Mouse (Mus musculus): ENCODE results near the gene Mta2.
"Not testable (repeated sequence)": the region's sequence is repeated elsewhere in the genome, so short reads cannot be mapped to it uniquely, and the experiment has no call there.

The Mta2 gene

DNA sequence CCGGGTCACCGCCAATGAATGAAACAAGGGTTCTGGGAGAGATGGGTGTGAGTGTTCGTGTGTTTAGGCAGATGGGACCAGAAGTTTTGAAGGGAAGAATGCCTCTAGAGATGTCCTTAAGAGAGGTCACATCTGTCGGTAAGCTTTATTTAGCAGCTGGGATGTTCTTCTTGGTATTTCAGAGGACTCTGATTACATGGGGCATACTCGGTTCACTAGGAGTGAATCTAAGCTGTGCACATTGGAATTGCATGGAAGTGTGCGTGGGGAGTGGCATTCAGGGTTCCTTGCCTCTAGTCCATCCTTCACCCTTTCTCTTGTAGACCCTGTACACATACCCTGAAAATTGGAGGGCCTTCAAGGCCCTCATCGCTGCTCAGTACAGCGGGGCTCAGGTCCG lies 26.2 kb downstream of the Mta2 start:
- no peak for DNase-seq

DNA sequence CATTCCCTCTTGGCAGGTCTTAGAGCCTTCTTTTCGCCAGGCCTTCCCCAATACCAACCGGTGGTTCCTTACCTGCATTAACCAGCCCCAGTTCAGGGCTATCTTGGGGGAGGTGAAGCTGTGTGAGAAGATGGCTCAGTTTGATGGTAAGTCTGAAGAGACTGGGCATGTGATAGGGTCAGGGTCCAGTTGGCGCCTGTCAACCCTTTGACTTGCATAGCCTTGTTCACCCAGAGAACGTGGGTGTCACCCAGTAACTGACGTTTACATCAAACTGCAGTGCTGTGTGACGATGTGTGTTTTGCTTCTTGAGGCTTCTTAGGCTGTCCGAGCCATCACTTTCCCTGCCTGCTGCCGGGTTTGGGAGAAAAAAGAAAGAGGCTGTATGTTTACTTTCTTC lies 30.8 kb downstream of the Mta2 start:
- not testable (repeated sequence) for DNase-seq

DNA sequence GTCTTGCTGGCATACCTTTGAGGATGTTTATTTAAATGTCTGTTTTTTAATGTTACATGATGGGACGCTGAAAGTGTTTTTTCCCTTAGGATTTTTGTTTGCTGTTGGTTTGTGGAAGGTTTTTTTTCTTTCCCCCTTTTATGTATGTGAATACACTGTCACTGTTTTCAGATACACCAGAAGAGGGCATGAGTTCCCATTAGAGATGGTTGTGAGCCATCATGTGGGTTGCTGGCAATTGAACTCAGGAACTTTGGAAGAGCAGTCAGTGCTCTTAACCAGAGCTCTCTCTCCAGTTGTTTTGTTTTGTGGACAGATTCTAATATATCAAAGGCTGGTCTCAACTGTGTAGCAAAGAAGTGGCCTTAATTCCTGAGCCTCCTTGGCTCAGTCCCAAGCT lies 33.0 kb downstream of the Mta2 start:
- DNase-seq, result no peak

DNA sequence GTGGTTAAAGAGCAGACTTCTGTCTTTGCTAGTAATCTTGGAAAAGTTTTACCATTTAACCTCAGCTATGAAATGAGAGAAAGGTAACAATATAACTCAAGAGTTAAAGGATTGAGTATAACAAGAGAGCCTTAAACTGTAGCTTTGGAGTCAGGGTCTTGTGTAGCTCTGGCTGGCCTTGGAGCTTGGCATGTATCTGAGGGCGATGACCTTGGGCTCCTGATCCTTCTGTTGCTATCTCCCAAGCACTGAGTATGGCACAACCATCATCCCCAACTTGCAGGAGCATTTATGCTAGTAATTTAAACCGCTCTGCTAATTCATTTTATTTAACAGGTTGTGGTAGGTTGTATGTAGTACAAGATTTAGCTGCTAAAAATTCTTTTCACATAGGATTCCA lies 33.8 kb downstream of the Mta2 start:
- no peak for DNase-seq

DNA sequence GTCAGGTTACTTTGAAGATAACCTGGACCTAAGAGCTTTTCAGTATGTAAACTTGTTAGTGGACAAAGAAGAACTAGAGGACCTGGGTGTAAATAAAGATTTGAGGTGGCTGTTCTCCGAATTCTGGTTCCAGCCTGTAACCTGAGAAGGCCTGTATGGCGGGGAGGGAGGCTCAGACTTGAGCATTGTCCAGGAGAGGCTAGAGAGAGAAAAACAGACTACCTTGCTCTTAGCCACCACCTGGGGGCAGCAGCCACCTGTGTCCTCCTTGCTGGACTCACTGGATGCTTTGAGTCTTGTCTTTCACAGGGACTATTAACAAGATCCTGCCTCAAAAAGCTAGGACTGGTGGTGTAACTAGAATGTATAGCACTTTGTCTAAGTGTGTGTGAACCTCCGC lies 34.9 kb downstream of the Mta2 start:
- DNase-seq, result no peak

DNA sequence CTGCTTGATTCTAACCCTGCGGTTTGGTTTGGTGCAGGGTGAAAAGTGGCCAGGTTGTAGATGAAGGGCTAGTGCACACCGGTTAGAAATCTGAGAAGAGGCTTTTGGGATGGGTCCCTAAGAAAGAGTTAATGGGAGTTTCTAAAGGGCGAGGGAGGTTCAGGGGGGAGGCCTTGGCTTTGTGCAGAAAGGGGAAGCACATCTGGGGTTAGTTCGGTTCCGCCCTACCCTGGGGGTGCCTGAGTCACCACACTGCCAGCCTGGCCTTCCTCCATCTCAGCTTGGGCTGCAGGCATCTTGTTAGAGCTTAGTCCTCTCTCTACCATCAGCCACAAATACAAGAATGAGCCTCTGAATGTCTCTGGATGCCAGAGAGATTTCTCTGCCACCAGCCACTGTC lies 39.1 kb downstream of the Mta2 start:
- no peak for DNase-seq

DNA sequence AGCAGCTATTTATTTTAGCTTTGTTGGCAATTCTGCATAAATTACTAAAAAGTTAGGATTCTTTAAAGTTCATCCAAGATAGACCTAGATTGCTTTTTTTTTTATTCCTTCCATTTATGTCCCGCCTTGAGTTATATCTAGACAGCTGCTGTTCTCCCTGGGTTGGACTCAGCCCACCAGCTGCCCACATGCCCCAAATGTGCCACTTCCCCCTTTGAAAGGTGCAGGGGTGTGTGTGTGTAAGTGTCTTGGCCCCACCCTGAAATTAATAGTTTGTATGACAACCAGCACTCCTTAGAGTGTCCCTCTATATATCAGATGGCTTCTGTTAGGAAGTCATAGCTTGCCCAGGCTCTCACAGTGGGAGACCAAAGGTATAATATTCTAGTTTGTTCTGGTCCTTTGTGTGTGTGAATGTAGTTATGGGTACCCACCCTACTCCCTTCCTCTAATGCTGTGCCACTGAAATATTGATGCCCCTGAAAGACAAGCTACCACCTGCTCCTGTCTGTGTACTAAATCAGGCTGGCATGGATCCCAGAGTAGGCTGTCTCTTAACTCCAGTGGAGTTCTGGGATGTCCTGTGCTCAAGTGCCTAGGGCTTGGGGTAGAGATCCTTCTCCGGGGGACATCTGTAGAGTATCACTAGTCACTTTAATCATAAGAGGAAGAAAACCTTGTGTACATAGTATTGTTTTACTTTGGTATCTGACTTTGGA lies 39.9 kb downstream of the Mta2 start:
- DNase-seq, result peak; percentile 38

DNA sequence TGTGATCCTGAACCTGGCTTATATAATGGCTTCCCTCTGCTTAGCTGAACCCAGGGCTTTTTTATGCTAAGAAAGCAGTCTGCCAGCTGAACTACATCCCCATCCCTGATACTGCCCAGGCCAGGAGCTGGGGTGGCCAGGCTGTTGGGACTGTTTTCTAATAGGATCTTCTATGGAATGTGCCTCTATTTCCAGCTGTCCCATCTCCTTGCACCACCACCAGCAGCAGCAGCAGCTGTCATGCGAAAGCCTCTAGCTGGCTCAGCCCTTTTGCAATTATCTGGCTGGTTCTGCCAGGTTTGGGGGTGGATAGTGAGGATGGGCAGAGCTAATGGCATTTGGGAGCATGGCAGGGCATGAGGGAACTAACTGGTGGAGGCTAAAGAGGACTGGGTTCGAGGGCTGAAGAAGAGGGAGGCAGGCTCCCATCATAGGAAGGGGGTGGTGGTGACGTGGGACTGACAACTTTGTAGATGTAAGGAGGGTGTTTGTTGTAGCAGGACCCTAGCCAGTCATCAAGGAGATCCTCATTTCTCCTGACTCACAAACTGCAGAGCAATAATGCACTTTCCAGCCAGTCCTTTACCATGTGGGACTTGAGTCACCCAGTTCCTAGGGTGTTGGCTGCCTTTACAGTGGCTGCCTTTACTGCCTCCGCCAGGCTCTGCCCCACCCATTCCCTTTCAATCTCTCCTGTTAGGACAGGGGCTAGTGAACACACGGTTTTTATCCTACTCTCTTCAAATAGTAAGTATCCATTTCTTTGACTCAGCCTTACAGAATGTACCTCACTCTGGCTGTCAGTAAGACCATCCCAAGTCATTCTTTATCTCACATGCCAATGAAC lies 40.9 kb downstream of the Mta2 start:
- DNase-seq, result no peak

DNA sequence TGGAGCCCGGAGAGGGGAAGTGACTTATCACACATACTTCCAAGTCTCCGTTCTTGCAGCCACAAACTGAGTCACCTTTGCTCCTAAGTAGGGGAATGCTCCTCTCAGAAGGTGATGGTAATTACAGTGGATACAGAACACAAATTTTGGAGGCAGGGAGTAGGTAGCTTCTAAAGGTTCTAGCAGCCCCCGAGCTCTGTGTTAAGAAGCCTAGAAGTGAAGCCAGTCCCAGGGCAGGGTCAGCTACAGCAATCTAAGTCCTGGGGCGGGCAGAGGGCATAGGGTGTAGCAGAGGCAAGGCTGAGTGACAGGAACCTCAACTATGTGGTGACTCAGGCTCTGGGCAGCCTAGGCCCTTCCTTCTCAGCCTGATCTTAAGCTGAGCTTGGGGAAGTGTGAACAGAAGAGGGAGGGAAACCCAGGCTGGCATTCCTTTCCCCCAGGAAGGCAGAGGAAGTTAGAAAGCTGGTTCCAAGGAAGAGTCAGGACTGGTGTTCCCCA lies 41.5 kb downstream of the Mta2 start:
- no peak for DNase-seq

DNA sequence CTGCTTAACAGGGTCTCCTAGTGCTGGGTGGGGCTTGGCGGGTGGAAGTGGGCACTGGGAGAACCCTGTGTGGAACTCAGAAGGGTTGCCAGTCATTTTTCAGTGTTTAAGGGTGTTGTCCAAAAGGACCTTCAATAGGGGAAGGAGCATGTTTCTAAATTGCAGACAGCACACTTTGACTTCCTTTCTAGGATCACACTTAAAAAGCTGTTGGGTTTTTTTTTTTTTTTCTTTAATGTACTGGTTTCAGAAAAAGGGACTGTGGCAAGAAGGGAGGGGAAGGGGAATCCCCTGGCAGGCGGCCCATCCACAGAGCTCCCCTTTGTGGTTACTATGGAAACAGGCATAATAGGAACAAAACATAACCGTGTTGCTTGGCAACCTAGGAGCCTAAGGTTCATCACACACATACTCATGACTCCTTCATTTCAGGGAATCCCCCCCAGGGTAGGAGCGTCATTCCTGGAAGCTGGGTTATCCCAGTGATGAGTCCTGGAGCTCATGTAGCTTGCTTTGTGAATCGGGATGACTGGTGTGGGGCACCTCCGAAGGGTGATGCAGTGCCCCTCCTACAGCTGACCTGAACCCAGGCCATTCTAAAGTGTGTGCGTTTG lies 42.7 kb downstream of the Mta2 start:
- peak; percentile 37 for DNase-seq

DNA sequence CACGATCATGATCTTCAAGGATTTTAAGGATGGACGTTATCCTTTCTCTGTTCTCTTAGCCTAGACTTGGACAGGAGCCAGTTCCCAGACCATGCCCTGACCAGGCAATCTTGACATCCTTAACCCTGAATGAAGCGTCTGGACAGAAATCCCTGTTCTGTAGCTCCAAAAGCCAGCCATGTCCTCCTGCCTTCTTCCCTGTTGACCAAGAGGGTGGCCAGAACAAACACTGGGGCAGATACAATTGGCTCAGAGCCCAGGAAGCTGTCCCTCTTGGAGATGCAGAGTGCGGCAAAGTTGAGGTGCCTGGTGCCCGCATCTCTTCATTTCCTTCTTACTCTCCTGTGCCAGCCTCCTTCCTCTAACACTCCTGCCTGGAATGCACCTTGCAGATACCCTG lies 44.2 kb downstream of the Mta2 start:
- no peak for DNase-seq

DNA sequence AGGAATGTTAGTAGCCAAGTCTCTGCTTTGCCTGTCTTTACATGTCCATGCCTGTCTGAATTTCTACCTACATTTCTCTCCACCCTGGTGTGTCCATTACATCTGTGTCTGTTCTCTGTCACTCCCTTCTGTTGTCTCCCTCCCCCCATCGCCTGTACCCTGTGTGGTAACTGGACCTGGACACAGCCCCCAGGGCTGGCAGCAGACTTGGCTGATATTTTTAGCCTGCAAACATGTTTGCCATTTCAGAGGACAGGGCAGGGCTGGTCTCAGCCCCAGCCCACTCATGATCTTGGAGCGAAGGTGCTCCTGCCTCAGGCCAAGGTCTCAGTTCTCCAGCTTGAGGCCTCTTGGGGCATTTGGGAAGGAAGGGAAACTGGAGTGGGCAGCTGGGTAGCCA lies 46.1 kb downstream of the Mta2 start:
- DNase-seq, result no peak

DNA sequence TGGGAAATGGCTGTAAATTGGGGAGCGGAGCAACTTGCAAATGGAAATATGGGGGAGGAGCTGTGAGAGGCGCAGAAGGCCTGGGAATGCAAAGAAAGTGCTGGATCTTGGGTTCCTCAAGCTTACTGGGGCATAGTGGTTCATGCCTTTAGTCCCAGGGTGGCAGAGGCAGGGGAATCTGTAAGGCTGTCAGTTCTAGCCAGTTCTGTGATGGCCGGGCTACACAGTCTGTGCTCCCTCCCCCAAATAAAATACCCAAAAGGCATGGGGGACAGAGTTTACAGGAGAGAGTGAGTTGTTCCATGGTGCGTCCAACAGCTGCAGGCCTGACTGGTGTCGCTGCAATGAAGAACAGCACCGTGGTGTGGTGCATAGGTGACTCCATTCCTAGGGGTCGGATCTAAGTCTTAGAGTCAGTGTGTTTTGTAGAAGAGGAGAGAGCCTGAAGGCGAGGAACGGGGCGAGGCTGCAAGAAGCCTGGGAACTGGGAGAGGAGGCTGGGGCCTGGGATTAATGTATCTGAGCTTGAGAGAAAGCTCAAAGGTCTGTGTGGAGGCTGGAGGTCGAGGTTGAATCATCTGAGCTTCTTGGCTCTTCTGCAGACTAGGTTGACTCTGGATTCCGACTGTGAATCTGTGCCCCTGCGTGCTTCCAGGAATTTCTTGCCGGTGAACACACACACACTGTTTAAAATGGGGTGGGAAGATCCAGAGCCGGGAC lies 46.8 kb downstream of the Mta2 start:
- DNase-seq, result no peak

DNA sequence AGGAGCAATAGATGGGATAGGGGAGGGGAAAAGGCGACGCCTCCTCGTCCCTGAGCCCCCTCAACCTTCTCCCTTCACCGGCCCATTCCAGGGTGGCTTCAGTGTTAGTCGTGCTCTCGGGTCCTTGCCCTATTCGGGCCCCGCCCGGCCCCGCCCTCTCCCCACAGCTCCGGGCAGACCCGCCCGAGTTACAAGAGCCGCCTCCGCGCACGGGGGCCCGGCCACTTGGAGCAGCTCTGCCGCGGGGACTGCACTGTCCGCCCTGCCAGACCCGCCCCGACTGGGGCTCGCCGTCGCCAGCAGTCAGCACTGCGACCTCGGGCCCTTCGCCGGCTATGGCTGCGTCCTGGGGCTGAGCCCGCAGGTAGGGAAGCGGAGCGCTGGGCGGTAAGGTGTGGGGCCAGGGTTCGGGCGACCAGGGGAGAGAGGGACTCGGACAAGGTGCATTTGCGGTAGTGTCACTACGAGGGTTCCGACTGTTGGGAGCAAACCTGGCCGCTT lies 47.4 kb downstream of the Mta2 start, which contains the start of gene Ahnak:
TSS of gene Ahnak (plus strand) at position 219 of the 501 bp plus-strand sequence.
- DNase-seq, result no peak

DNA sequence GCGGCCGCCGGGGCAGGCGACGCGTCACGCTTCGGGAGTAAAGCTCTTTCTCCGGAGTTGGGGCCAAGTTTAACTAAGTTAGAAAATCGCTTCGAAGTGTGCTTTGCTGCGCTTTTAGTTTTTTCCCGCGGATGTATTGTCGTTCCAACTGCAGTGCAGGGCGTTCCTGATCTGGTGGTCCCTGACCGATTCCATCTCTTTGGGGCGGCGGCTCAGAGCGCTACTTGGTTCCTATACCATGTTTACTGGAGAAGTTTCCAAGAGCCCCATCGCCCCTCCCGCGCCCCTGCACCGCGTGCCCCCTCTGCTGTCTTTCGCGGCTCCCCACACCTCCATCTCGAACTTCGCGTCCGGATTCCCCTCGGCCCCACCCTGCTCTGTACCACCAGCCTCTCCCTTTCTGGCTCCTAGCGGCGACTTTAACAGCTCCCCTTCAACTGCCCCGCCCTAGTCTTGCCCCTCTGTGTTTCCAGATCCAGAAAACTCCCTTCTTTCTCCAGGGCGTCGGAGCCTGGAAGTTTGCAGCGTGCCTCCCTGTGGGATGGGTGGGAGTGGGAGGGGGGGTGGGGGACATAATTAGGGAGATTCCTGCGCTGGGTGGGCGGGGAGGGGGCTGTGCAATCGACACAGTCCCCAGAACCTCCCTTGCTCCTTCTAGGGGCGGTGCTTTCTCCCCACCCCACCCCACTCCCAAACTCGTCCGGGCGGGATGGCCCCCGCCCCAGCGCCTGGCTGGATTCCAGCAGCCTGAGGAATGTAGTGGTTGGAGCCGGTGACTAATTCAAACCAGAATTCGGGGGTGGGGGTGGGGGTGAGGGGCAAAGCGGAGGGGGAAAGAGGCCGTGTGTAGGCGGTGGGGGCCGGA lies 48.1 kb downstream of the Mta2 start:
- no peak for DNase-seq

DNA sequence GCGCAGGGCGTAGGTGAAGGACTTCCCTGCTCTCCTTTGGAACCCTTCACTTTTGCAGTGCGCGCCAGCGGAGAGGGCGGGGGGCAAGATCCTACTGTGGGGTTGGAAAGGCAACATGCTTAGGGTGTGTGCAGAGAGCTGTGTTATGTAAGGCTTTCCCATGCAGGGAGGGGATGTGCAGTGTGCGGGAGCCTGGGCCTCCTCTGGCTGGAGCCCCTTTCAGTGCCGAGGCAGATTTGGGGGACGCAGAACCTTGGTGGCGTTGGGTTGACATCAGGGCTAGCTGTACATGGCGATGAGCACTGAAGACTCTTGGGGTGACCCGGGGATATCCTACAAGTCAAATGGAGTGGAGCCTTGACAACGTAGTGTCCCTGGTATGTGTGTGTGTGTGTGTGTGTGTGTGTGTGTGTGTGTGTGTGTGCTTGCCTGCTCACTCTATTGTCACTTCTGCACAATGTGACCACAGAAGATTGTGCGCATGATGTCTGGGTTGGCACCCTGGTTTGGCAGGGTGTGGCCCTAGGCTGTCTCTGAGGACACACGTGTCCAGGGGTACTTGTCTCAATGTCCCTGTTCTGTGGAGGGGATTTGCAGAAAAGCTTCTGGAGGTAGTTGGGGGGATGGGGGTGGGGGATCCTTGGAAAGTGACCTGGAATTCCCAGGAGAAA lies 48.9 kb downstream of the Mta2 start:
- DNase-seq, result no peak

DNA sequence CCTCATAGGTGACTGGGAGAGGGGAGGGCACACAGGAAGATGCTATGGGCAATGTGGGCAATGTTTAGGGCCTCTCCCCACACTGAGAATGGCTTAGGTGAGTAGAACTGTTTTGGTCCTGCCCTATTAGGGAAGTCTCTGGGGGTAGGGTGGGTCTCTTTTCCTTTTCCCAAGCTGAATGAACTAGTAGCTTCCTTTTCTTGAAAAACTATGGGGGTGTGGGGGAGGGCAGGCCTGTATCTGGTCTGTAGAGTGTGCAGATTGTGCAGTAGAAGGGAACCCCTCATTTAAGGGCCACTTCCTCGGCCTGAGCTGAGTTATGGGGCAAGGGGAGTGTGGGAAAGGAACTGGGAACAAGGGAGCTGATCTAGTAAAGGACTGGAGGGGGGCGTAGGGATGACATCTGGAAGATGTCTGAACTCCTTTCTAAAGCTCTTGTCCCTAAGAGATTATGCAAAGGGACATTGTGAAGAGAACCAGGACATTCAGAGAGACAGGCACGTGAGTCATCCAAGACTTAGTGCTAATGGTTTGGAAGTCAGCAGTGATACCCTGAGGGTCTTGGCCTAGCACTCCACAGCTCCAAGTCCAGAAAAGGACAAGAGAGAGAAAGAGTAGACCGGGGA lies 49.7 kb downstream of the Mta2 start:
- no peak for DNase-seq

DNA sequence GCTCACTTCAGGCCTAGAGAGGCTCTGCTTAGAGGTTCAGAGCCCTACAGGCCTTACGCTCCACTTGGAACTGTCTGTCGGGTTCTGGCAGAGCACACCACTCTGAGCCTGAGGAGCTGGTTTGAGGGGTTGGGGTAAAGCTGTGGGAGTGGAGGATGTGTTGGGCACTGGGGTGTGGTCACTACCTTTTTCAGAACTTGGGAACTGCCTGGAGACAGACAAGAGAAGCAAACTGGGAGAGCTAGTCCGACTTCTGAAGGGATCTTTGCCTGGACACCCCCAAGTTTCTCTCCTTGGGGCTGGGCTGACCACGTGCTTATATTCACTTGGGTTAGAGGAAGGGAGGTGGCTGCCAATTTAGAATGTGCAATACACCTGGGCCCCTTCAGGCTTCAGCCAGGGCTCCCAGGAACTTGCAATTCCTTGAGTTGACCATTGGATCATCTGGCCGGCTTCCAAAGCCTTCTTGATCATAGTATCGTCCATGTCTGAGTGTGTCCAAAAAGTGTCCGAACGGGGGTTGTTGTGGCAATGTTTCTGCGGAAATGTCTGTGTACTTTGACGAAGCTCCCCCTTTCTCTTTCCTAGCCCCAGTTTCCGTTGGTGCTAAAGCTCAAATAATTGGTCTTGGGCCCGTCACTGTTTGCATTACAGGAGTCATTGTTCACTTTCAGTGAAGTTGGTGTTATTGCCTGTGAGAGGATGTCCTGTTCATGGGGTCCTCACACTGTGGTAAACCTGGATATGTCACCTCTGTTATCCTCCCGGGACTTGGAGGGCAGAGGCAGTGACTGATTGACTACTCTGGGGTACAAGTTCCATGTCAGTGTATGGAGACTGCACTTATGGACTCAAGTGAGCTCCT lies 50.4 kb downstream of the Mta2 start:
- DNase-seq, result no peak

DNA sequence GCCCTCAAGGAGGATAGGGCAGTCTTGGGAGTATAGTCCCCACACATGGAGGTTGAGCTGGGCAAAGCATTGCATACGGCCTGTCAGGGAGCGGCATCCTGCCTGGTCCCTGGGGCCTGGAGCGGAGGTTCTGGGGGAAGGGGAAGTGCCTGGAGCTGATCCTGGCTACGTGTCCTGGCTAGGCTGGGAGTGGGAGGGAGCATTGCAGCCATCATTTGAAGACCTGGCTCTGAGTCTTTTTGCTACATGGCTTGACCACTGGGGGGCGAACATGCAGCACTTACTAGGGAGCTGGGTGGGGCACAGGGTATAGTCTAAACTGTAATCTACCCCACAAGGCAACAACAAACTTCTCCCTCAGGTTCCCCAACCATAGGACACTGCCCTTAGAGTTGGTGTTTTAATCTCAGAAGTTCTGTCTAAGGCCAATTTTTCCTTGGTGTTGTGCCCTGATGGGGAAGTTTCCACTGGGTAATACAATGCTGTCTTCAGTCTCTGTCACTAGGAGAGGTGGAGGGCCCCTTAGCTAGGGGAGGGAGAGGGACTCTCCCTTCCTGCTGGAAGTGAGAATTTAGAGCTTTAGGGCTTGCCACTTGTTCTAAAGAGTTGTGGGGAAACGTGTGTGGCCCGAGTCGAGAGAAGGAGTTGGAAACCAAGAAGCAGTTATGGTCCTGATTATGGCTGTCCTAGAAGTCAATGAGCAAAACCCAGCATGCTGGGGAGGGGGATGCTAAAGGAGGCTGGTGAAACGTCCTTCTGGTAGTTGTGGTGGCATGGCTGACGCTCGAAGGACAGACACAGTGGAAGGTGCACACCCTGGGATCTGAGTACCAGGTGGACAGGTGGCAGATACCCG lies 51.3 kb downstream of the Mta2 start:
- DNase-seq, result peak; percentile 65
